Mouse (Mus musculus): ENCODE results near the gene Tspan9. TPM values are rescaled to one million over a fixed set of nuclear protein-coding genes. Genes with fewer than 3 reads are reported as not detected.

Gene Tspan9
- polyA plus RNA-seq, 1 experiment from 2014 or later = 44.1 TPM

DNA sequence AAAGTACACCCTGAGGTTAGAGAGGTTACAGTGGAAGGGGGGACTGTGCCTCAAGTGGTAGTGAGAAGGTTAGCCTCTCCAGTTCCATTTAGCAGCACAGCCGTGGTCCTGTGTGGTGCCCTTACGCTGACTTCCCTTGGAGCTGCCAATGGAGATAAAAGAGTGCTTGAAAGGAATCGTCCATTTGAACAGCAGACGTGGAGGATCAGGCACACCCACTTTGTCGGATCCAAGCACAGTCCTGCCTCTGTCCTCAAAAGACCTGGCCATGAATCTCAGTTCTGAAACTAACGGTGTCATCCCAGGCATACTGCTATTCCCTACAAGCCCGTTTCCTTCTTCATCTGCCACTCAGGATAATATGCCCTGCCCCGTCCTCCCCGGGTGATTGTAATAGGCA lies 221.4 kb downstream of the Tspan9 start:
- Histone ChIP-seq H3K9me3 (ENCODE audit: control insufficient read depth, low read length) (no peaks in the 10 kb centered on the region), H3K4me1 (ENCODE audit: control insufficient read depth, insufficient read depth, low read length) (no peaks in the 10 kb centered on the region), H3K4me3 (ENCODE audit: low read depth, low read length) (no peak overlapping the region), H3K27ac (ENCODE audit: low read depth, low read length) (no peak overlapping the region), H3K36me3 (ENCODE audit: control insufficient read depth, insufficient read depth, low read length) (no peaks in the 10 kb centered on the region), H3K9ac (ENCODE audit: low read length) (no peak overlapping the region), H3K27me3 (ENCODE audit: control insufficient read depth, insufficient read depth, low read length) (no peaks in the 10 kb centered on the region), H3K4me2 (no peak overlapping the region)
- 59% methylated on average over 9 of the region's 9 CpGs for WGBS
- no peak for ATAC-seq (ENCODE audit: low FRiP score)
- DNase-seq (ENCODE audit: low spot score, missing footprints) = peak; percentile 75

GRCm38 (mm10) chr6:127920652-127921051 lies 222.7 kb downstream of the Tspan9 start:
- H3K27me3 ChIP-seq (ENCODE audit: control insufficient read depth, insufficient read depth, low read length) = no peaks in the 10 kb centered on the region
- no peak overlapping the region for H3K9ac ChIP-seq (ENCODE audit: low read length)
- H3K36me3 ChIP-seq (ENCODE audit: control insufficient read depth, insufficient read depth, low read length) = no peaks in the 10 kb centered on the region
- no peaks in the 10 kb centered on the region for H3K9me3 ChIP-seq (ENCODE audit: control insufficient read depth, low read length)
- H3K4me1 ChIP-seq (ENCODE audit: control insufficient read depth, insufficient read depth, low read length) = no peaks in the 10 kb centered on the region
- no peak overlapping the region for H3K4me2 ChIP-seq
- no peak overlapping the region for H3K27ac ChIP-seq (ENCODE audit: low read depth, low read length)
- peak; percentile 25; the same call in 1 of the 2 replicates for ATAC-seq (ENCODE audit: low FRiP score)
- WGBS = 7% methylated on average over 8 of the region's 8 CpGs
- H3K4me3 ChIP-seq (ENCODE audit: low read depth, low read length) = no peak overlapping the region
- DNase-seq (ENCODE audit: low spot score, missing footprints) = peak; percentile 98

DNA sequence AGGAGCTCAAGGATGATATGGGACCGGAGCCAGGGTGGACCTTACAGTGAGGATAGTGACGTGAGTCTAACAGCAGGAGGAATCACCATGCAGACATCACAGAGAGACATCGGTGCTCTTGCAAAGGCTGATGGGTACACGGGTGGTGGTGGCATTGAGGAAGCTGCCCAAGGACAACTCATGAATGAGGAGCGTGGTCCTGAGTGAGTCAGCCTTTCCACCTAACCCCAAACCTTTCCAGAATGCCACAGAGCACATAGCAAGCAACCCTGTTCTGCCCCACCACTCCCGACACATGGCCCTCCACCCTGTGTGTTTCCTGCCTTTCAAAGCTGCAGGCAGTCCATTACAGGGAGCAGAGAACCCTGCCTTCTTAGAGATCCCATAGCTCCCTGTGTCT lies 223.9 kb downstream of the Tspan9 start:
- ATAC-seq (ENCODE audit: low FRiP score) = no peak
- H3K9me3 ChIP-seq (ENCODE audit: control insufficient read depth, low read length) = no peaks in the 10 kb centered on the region
- no peaks in the 10 kb centered on the region for H3K36me3 ChIP-seq (ENCODE audit: control insufficient read depth, insufficient read depth, low read length)
- WGBS = 76% methylated on average over 6 of the region's 6 CpGs
- H3K9ac ChIP-seq (ENCODE audit: low read length) = no peak overlapping the region
- no peaks in the 10 kb centered on the region for H3K4me1 ChIP-seq (ENCODE audit: control insufficient read depth, insufficient read depth, low read length)
- H3K4me2 ChIP-seq = no peak overlapping the region
- H3K27ac ChIP-seq (ENCODE audit: low read depth, low read length) = no peak overlapping the region
- no peak overlapping the region for H3K4me3 ChIP-seq (ENCODE audit: low read depth, low read length)
- H3K27me3 ChIP-seq (ENCODE audit: control insufficient read depth, insufficient read depth, low read length) = no peaks in the 10 kb centered on the region
- peak; percentile 8 for DNase-seq (ENCODE audit: low spot score, missing footprints)

DNA sequence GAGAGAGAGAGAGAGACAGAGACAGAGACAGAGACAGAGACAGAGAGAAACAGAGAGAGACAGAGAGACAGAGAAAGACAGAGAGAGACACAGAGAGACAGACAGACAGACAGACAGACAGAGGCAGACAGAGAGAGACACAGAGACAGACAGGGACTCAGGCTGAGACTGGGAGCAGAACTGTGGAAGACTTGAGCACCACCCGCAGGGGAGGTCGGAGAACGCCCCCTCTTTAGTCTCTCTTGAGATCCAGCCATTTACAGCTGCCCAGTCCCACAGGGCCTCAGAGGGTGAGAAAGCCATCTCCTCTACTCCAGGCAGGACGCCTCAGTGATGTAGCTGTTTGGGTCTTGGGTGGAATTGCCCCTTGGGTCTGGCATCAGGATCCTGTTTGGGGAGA lies 225.7 kb downstream of the Tspan9 start:
- no peaks in the 10 kb centered on the region for H3K9me3 ChIP-seq (ENCODE audit: control insufficient read depth, low read length)
- no peak overlapping the region for H3K9ac ChIP-seq (ENCODE audit: low read length)
- H3K4me3 ChIP-seq (ENCODE audit: low read depth, low read length) = no peak overlapping the region
- no peaks in the 10 kb centered on the region for H3K36me3 ChIP-seq (ENCODE audit: control insufficient read depth, insufficient read depth, low read length)
- 73% methylated on average over 4 of the region's 4 CpGs for WGBS
- ATAC-seq (ENCODE audit: low FRiP score) = no peak
- H3K4me1 ChIP-seq (ENCODE audit: control insufficient read depth, insufficient read depth, low read length) = no peaks in the 10 kb centered on the region
- no peaks in the 10 kb centered on the region for H3K27me3 ChIP-seq (ENCODE audit: control insufficient read depth, insufficient read depth, low read length)
- no peak for DNase-seq (ENCODE audit: low spot score, missing footprints)
- no peak overlapping the region for H3K4me2 ChIP-seq
- no peak overlapping the region for H3K27ac ChIP-seq (ENCODE audit: low read depth, low read length)

GRCm38 (mm10) chr6:127916993-127917392 lies 226.4 kb downstream of the Tspan9 start:
- Histone ChIP-seq H3K4me1 (ENCODE audit: control insufficient read depth, insufficient read depth, low read length) (no peaks in the 10 kb centered on the region), H3K27me3 (ENCODE audit: control insufficient read depth, insufficient read depth, low read length) (no peaks in the 10 kb centered on the region), H3K27ac (ENCODE audit: low read depth, low read length) (no peak overlapping the region), H3K4me2 (no peak overlapping the region), H3K4me3 (ENCODE audit: low read depth, low read length) (no peak overlapping the region), H3K9ac (ENCODE audit: low read length) (no peak overlapping the region), H3K9me3 (ENCODE audit: control insufficient read depth, low read length) (no peaks in the 10 kb centered on the region), H3K36me3 (ENCODE audit: control insufficient read depth, insufficient read depth, low read length) (no peaks in the 10 kb centered on the region)
- DNase-seq (ENCODE audit: low spot score, missing footprints) (no peak), ATAC-seq (ENCODE audit: low FRiP score) (no peak)
- 71% methylated on average over 3 of the region's 3 CpGs for WGBS

GRCm38 (mm10) chr6:127912938-127913337 lies 230.5 kb downstream of the Tspan9 start:
- Histone ChIP-seq H3K9me3 (ENCODE audit: control insufficient read depth, low read length) (no peaks in the 10 kb centered on the region), H3K4me2 (no peak overlapping the region), H3K9ac (ENCODE audit: low read length) (no peak overlapping the region), H3K4me1 (ENCODE audit: control insufficient read depth, insufficient read depth, low read length) (no peaks in the 10 kb centered on the region), H3K4me3 (ENCODE audit: low read depth, low read length) (no peak overlapping the region), H3K36me3 (ENCODE audit: control insufficient read depth, insufficient read depth, low read length) (no peaks in the 10 kb centered on the region), H3K27me3 (ENCODE audit: control insufficient read depth, insufficient read depth, low read length) (no peaks in the 10 kb centered on the region), H3K27ac (ENCODE audit: low read depth, low read length) (no peak overlapping the region)
- 94% methylated on average over 3 of the region's 3 CpGs for WGBS
- ATAC-seq (ENCODE audit: low FRiP score) (0 out of 2 replicates have a peak, but pooled peaks have one; percentile 14), DNase-seq (ENCODE audit: low spot score, missing footprints) (peak; percentile 49)

DNA sequence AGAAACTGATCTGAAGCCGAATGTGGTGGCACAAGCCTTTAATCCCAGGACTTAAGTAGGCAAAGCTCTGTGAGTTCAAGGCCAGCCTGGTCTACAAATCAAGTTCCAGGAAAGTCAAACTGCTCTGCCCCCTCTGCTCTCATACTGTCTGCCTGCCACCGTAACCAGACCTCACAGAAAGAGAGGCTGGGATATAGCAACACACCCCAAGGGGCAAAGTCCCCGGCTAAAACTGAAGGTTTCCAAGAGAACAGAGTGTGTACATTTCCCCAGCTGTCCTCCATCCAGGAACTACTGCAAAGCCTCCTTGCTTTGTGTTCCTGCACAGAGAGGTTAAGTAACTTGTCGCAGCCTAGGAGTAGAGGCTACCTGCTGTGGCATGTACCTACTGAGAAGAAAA lies 231.7 kb downstream of the Tspan9 start:
- ATAC-seq (ENCODE audit: low FRiP score) = no peak
- H3K27ac ChIP-seq (ENCODE audit: low read depth, low read length) = no peak overlapping the region
- H3K36me3 ChIP-seq (ENCODE audit: control insufficient read depth, insufficient read depth, low read length) = no peaks in the 10 kb centered on the region
- no peaks in the 10 kb centered on the region for H3K9me3 ChIP-seq (ENCODE audit: control insufficient read depth, low read length)
- H3K4me2 ChIP-seq = no peak overlapping the region
- H3K27me3 ChIP-seq (ENCODE audit: control insufficient read depth, insufficient read depth, low read length) = no peaks in the 10 kb centered on the region
- WGBS = 71% methylated on average over 4 of the region's 4 CpGs
- no peak overlapping the region for H3K4me3 ChIP-seq (ENCODE audit: low read depth, low read length)
- no peak overlapping the region for H3K9ac ChIP-seq (ENCODE audit: low read length)
- H3K4me1 ChIP-seq (ENCODE audit: control insufficient read depth, insufficient read depth, low read length) = no peaks in the 10 kb centered on the region
- peak; percentile 51 for DNase-seq (ENCODE audit: low spot score, missing footprints)

Small RNA genes within 50 kb of the gene (microRNA-seq; reads per million reads assigned to microRNA genes)
- gene Gm26338 = not detected

Other genes with a start within 250 kb of the Tspan9 start
- gene Tead4, start 157.2 kb upstream of the Tspan9 start, polyA plus RNA-seq (2014; fragmentation: Nextera tagmentation; extraction: Ambion mirVana) = 0.39 and 1.7 TPM in 2 replicates
- 14.5 and 15.5 TPM in 2 replicates for gene Tulp3, start 212.3 kb upstream of the Tspan9 start, polyA plus RNA-seq (2014; fragmentation: Nextera tagmentation; extraction: Ambion mirVana)
- 176 and 178 TPM in 2 replicates for gene Rhno1, start 219.3 kb upstream of the Tspan9 start, polyA plus RNA-seq (2014; fragmentation: Nextera tagmentation; extraction: Ambion mirVana)
- 49.8 and 55.3 TPM in 2 replicates for gene Foxm1, start 219.4 kb upstream of the Tspan9 start, polyA plus RNA-seq (2014; fragmentation: Nextera tagmentation; extraction: Ambion mirVana)
- gene Tex52, start 231.9 kb upstream of the Tspan9 start, polyA plus RNA-seq (2014; fragmentation: Nextera tagmentation; extraction: Ambion mirVana) = 0.25 and 0.44 TPM in 2 replicates
- gene Gm44596, start 231.9 kb upstream of the Tspan9 start, polyA plus RNA-seq (2014; fragmentation: Nextera tagmentation; extraction: Ambion mirVana) = not detected in 2 replicates

Measured in midbrain, embryonic 11.5 days (tissue).